ENCODE assay signal across 8 mouse cellular contexts in the genomic region with DNA sequence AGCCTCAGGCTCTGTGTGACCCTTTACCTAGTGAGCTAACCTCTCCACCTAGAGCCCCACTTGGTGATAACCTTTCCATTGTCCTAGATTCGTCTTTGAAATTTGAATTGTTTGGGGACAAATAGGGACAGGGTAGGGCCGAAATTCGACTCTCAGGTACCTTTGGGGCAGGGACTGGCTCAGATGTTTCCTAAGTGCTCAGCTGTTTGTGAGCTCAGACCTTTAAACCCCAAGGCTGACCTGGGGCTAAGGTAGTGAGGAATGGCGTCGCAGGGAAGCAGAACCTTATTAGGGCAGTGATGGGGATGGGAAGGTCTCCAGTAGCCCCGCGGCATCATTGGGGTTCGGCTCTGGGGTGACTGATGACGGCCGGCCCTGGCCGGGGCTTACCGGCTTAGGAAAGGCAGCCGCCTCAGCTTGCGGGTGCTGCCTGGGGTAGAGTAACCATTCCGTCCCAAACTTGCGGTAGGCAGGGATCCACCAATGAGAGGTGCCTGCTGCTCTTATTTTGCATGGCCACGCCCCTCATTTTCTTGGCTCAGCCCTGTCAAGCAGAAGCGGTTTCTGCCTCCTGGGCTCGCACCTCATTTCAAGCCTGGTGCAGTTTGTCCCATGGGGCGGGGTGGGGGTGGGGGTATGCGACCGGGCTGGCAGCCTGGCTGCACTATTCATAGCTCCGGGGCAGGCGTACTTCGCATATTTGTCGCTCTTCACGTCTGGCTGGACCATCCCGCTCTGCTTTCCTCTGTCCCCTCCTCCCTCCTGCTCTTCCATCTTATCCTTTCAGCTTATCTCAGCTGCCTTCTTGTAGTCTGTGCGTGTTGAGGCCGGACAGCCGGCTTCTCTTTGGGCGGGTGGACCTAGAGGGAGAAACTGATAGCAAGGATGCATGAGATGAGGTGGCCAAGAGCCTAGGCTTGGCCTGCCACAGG. TPM values are rescaled to one million over a fixed set of nuclear protein-coding genes. Genes with fewer than 3 reads are reported as not detected.
DNase-seq lines count a peak whose midpoint lies in the region; ATAC-seq and TF ChIP-seq lines count a peak whose summit lies in the region.

No protein-coding gene starts in this region.

- peak overlapping the region; percentile 23 for H3K4me3 ChIP-seq in hindbrain, embryonic 14.5 days (replicated peaks; ENCODE audit: low read length)
- peak overlapping the region; percentile 54 for H3K4me3 ChIP-seq in spleen, adult 2 months (ENCODE audit: extremely low read depth, insufficient read depth, insufficient read length)

- no peak for TF ChIP-seq POLR2A in spleen, adult 2 months (IDR thresholded peaks at IDR 0.05; ENCODE audit: low read depth, low read length)

- 3% methylated on average over 32 of the region's 32 CpGs for WGBS in hindbrain, embryonic 14.5 days
- WGBS in spleen, adult 2 months, result 5% methylated on average over 32 of the region's 32 CpGs

- peak overlapping the region; percentile 65 for H3K4me2 ChIP-seq in hindbrain, embryonic 14.5 days (replicated peaks)

- no peak for TF ChIP-seq CTCF in spleen, adult 2 months (IDR thresholded peaks at IDR 0.05; ENCODE audit: extremely low read depth, insufficient read depth, insufficient read length, insufficient replicate concordance)

- no peaks in the 10 kb centered on the region for H3K36me3 ChIP-seq in hindbrain, embryonic 14.5 days (replicated peaks; ENCODE audit: control insufficient read depth, insufficient read depth)
- H3K36me3 ChIP-seq in spleen, adult 2 months (ENCODE audit: control insufficient read depth, insufficient read depth, low read length), result no peaks in the 10 kb centered on the region

- no peaks in the 10 kb centered on the region for H3K9me3 ChIP-seq in hindbrain, embryonic 14.5 days (ENCODE audit: control insufficient read depth, low read length)

- peak overlapping the region; percentile 29 for H3K9ac ChIP-seq in hindbrain, embryonic 14.5 days

- DNase-seq in left cerebral cortex, adult 11 months (ENCODE audit: low spot score), result peak; percentile 54
- DNase-seq in left cerebral cortex, adult 8-10 months (ENCODE audit: low spot score in 2 of 2), result no peak
- peak; percentile 79 for DNase-seq in cerebellum, adult 9-11 months
- DNase-seq in gastrocnemius, adult 18-20 months (ENCODE audit: low spot score), result peak; percentile 87
- DNase-seq in hindbrain, embryonic 14.5 days (ENCODE audit: low spot score), result peak; percentile 61
- peak; percentile 58 for DNase-seq in left cerebral cortex, postnatal 4 days
- peak; percentile 91 for DNase-seq in mesoderm, embryonic 11.5 days (ENCODE audit: low read depth, low spot score)
- DNase-seq in spleen, adult 2 months (ENCODE audit: low read depth in 1 of 2, low spot score in 2 of 2), result peak; percentile 39 to 70

- peaks cover 12% of the 10 kb centered on the region for H3K4me1 ChIP-seq in hindbrain, embryonic 14.5 days (replicated peaks; ENCODE audit: control insufficient read depth, insufficient read depth, low read length)
- H3K4me1 ChIP-seq in spleen, adult 2 months (ENCODE audit: control insufficient read depth, insufficient read depth, insufficient read length), result peaks cover 10% of the 10 kb centered on the region; the same call in 1 of the 2 replicates

- no peaks in the 10 kb centered on the region for H3K27me3 ChIP-seq in hindbrain, embryonic 14.5 days (ENCODE audit: control insufficient read depth, insufficient read depth, low read length)
- no peaks in the 10 kb centered on the region for H3K27me3 ChIP-seq in spleen, adult 2 months (ENCODE audit: control insufficient read depth, insufficient read depth, low read length)

- intact Hi-C loops in left cerebral cortex, postnatal 4 days (cut with DNase I), result no loop called here

- peak overlapping the region; percentile 15; the same call in 1 of the 2 replicates for H3K27ac ChIP-seq in hindbrain, embryonic 14.5 days
- peak overlapping the region; percentile 6; the same call in 1 of the 2 replicates for H3K27ac ChIP-seq in spleen, adult 2 months (ENCODE audit: insufficient read depth, low read length)

- ATAC-seq in hindbrain, embryonic 14.5 days (ENCODE audit: low FRiP score), result peak; percentile 69; the same call in 1 of the 2 replicates

RNA-seq across cellular contexts. Expression of gene Arhgap23, which starts 12.7 kb away (rescaled TPM):
- total RNA-seq in left cerebral cortex, adult 8-10 months (2022), result 10 to 100 TPM; 72.5 to 74.5 (median 73.4) TPM
- total RNA-seq in gastrocnemius, adult 18-20 months (2021), result 1 to 10 TPM; 4.8 to 7.5 TPM
- polyA plus RNA-seq in hindbrain, embryonic 14.5 days (2014; fragmentation: Nextera tagmentation; extraction: Ambion mirVana), result 8.5 and 10.0 TPM in 2 replicates
- 100 to 1,000 TPM; 107 to 111 TPM for total RNA-seq in left cerebral cortex, postnatal 4 days (2021)
- polyA plus RNA-seq in spleen, adult 2 months (2012; rRNA removed), result 39.7 and 50.2 TPM in 2 replicates

Comparison
In these comparisons a context has a peak if more than half of its experiments do, and no peak if none do; other contexts are left out.
1. DNase-seq: peak in left cerebral cortex, adult 11 months (single experiment), cerebellum, adult 9-11 months (single experiment), gastrocnemius, adult 18-20 months (single experiment), hindbrain, embryonic 14.5 days (single experiment), left cerebral cortex, postnatal 4 days (single experiment), mesoderm, embryonic 11.5 days (single experiment) and spleen, adult 2 months (2 of 2); none in left cerebral cortex, adult 8-10 months (0 of 2).
2. RNA of gene Arhgap23, which starts 12.7 kb away (total RNA-seq): 107 to 111 TPM in left cerebral cortex, postnatal 4 days and 72.5 to 74.5 TPM in left cerebral cortex, adult 8-10 months; 4.8 to 7.5 TPM in gastrocnemius, adult 18-20 months; every median in the first group is over 4 times any median in the second.